Mouse (Mus musculus) mouse trophoblast stem cell (cell line): ENCODE measurements around the gene Bcat2.

Source experiments
- in situ Hi-C, 2 experiments: fragments of 300-500 bp; cut with MseI, MboI; formaldehyde crosslinking; loops; 2 replicates in 1 of 2; 3 replicates in 1 of 2; pipeline ENCODE4 v1.15.1; 2025

The Bcat2 gene

DNA sequence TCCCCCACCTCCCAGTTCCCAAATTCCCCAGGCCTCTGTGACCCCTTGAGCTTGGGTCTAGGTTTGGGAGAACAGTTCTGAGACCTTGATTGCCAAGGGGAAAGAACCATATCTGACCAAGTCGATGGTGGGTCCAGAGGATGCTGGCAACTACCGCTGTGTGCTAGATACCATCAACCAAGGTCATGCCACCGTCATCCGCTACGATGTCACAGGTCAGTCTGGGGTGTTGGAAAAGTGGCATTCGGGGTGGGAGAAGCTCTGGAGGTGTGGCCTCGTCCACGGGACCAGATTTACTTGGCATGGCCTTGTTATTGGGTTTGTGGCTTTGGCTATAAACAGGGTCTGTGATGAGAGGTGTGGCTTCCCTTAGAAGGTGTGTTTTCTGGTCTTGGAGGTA, 55.5 kb downstream of the Bcat2 start:
- in situ Hi-C loops: no loop called here

DNA sequence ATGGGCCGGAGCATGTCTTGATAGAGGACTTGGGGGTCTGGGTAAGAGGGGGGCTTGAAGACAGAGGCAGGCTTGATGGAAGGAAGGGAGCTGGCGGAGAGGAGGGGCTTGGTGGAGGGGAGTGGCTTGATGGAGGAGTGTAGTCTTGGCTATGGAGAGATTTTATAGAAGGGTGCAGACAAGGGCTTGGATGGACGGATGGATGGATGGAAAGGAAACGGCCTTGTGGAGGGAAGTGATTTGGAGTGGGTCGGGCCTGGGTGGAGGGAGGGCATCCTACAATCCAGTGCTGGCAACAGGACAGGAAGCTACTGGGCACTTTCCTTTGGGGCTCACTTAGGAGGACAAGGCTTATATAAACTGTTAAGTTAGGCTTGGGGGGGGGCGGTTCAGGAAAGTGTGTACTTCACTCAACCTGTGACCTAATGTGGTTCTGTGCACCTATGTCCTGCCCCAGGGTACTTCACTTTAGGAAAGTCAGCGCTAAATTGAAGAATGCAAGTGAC, 56.7 kb downstream of the Bcat2 start:
- in situ Hi-C loops: no loop called here

DNA sequence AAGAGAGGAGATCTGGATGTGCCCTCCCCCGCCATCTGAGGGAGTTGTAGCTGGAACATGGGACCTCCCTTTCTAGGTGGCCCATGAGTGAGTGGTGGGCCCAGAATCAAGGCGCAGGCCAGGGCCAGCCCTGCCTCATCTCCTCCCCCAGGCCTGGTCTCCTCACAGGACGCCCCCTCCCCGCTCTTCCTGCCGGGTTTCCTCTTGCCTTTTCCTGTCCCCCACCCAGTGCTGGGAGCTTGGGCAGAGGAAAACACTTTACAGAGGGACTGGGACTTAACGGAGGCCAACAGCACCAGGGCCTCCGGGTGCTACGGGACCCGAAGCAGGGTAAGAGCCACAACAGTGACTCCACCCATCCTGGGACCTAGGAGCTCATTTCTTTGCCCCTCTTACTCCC, 57.3 kb downstream of the Bcat2 start, which contains the start of gene Rasip1:
Rasip1 (plus strand) TSS at position 228 of the 400 bp plus-strand sequence.
- in situ Hi-C loops: no loop called here

DNA sequence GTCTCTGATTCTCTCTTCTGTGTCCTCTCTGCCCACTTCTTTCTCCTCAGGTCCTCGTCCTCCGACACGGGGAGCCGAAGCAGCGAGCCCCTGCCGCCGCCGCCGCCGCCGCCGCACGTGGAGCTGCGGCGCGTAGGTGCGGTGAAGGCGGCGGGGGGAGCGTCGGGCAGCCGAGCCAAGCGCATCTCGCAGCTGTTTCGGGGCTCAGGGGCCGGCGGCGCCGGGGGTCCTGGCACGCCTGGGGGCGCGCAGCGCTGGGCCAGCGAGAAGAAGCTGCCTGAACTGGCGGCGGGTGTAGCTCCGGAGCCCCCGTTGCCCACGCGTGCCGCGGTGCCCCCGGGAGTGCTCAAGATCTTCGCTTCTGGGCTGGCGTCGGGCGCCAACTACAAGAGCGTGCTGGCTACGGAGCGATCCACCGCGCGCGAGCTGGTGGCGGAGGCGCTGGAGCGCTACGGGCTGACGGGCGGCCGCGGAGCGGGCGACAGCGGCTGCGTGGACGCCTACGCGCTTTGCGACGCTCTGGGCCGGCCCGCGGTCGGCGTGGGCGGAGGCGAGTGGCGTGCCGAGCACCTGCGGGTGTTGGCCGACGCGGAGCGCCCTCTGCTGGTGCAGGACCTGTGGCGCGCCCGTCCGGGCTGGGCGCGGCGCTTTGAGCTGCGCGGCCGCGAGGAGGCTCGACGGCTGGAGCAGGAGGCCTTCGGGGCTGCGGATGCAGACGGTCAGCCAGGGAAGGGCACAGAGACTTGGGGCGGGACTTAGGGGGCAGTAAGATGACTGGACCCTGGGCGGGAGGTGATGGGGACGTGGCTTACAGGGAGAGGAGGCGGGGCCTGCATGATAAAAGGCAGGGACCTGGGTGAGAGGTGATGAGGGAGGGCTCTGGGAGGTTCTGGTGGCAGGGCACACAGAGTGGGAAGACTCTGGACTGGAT, 58.7 kb downstream of the Bcat2 start:
- in situ Hi-C loops: no loop called here

DNA sequence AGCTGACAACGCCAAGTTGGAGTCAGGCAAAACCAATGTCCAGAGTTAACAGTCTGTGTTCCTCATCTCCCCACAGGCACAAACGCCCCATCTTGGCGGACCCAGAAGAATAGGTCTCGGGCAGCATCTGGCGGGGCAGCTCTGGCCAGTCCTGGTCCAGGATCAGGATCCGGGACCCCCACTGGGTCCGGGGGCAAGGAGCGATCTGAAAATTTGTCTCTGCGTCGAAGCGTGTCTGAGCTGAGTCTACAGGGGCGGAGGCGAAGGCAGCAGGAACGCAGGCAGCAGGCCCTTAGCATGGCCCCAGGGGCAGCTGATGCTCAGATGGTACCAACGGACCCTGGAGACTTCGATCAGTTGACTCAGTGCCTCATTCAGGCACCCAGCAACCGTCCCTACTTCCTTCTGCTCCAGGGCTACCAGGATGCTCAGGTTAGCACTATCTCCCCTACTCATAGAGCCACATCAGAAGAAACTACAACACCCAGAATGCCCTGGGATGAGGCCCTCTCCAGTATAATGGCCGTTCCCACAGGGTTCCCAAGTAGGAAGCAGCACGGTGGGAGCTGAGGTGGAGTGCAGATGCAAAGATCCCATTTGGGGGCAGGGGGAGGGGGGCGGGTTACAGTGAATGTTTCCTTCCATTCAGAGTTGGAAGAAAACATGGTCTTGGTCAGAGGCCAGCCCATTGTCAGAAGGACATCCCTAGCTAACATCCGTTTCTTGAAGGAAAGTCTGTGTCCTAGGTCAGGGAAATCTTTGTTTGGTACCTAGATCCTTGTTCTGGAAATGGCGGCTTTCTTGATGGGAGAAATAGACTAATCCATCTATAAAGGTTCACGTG, 60.3 kb downstream of the Bcat2 start:
- in situ Hi-C loops: no loop called here

DNA sequence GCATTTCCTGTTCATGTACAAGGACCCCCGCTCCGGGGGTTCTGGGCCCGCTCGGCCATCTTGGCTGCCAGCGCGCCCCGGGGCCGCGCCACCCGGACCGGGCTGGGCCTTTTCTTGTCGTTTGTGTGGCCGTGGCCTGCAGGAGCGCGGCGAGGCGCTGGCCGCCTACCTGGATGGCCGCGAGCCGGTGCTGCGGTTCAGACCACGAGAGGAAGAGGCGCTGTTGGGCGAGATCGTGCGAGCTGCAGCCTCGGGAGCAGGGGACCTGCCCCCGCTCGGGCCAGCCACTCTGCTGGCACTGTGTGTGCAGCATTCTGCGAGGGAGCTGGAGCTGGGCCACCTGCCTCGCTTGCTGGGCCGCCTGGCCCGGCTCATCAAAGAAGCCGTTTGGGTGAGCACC, 62.5 kb downstream of the Bcat2 start:
- in situ Hi-C loops: no loop called here

DNA sequence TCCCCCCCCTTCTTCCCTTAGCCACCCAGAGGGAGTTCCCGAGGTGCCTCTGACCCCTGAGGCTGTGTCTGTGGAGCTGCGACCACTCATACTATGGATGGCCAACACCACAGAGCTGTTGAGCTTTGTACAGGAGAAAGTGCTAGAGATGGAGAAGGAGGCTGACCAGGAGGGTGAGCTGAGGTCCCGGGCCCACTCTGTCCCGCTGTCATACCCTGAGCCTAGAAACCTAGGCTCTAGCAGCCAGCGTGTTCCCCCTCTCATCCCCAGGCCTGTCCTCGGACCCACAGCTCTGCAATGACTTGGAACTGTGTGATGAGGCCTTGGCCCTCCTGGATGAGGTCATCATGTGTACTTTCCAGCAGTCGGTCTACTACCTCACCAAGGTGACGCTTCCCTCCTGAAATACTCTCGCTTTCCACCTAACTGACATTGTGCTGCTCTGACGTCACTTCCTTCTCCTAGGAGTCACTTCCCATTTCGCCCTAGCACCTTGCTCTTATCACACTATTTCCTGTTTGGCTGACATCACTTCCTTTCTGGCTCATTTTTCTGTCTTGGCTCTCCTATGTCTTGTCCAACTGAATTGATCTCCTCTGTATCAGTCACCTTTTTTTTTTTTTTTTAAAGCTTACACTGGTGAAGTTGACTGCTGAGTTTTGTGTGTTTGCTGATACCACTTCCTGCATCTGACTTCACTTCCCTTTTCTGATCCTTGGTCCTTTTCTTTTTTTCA, 65.2 kb downstream of the Bcat2 start:
- in situ Hi-C loops: no loop called here

DNA sequence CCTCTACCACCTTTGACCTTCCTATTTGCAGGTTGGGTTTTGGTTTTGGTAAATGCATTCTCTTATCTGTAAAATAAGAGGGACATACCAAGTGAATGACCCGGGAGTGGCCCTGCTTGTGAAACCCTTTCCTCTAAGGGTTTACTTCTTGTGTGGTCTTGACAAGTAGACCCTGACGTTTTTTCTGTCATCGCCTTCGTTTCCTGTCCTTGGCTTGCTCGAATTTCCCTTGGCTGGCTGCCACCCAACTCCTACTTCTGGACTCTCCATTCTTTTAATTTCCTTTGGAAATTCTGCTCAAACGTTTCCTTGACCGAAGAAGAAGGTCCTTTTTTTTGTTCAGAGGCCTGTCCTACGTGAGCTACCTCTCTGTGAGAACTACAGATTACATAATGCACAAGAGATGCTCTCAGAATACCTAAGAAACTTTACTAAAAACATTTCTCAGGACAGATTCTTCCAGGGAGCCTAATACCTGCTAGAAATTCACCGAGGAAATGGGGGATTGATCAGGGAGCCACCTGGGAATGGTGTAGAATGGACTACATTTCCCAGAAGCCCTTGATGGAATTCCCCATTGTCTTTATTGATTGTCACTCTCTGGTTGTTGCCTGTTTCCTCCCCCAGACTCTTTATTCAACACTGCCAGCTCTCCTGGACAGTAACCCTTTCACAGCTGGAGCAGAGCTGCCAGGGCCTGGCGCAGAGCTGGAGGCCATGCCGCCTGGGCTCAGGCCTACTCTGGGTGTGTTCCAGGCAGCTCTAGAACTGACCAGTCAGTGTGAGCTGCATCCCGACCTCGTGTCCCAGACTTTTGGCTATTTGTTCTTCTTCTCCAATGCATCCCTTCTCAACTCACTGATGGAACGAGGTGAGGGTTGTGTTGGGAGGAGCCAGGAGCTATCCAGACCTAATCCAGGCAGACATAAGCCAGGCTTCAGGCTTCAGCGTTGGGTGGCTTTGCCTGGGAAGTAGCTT, 66.0 kb downstream of the Bcat2 start:
- in situ Hi-C loops: no loop called here

DNA sequence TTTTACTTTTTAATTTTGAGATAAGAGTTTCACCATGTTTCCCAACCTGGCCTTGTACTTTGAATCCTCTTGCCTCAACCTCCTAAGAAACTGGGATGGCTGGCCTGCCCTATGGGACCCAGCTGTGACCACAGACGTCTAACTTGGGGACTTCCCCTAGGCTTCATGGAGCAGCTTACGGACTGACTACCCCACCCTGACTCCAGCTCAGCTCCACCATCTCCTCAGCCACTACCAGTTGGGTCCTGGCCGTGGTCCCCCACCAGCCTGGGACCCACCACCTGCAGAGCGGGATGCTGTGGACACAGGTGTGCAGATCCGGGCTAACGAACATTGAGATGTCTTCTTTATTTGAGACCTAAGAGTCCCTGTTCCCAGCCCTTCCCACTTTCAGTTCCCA, 67.8 kb downstream of the Bcat2 start:
- in situ Hi-C loops: no loop called here

DNA sequence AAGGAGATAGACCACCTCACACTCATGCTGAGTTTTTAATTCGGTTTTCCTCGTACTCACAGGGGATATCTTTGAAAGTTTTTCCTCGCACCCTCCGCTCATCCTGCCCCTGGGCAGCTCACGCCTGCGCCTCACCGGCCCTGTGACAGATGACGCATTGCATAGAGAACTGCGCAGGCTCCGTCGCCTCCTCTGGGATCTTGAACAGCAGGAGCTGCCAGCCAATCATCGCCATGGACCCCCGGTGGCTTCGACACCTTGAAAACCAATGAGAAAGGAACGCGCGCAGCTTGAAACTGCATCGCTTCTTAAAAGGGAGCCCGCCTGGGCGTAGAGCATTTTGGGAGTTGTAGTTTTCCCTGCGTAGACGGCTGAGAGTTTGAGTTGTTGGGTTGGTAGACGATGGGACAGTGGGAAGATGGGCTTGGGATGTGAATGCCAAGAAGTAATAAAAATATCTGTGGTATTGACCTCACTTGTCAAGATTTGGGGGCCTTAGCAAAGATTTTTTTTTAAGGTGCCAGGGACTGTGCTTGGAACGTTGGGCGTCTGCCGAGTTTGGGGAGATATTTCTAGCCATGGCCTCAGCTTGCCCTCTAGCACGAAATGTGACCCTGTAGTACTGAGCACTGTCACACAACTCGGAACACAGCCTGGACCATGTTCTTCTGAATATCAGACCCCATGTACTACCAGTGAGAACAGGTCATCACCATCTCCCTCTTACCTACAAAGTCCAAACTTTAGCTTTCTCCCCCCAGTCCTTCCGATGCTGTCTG, 68.9 kb downstream of the Bcat2 start:
- in situ Hi-C loops: no loop called here
